Mouse (Mus musculus) forebrain, embryonic 11.5 days (tissue): Measurements from ENCODE around the gene Rufy1. TPM values are rescaled to one million over a fixed set of nuclear protein-coding genes. Genes with fewer than 3 reads are reported as not detected.
A peak's percentile ranks its signal among the peaks of the same experiment; 100 is the strongest.

Experiments used
- ATAC-seq: fragments of 200-750 bp; cut with Nextera tagmentation; replicated peaks from 2 replicates; pipeline ENCODE4 v1.8.0; 2017; ENCODE audit warnings: moderate TSS enrichment; ENCODE audit not compliant: low FRiP score
- DNase-seq: peaks from one replicate; pipeline ENCODE4 v3.0.0-alpha.2; 2017; ENCODE audit warnings: low spot score
- H3K27ac ChIP-seq: fragments of 300-500 bp; sonication (generic); 2 replicates; pipeline ENCODE4 v1.5.1; 2014; ENCODE audit warnings: low read depth, low read length
- H3K27me3 ChIP-seq: fragments of 300-500 bp; sonication (generic); 2 replicates; pipeline ENCODE4 v1.6.1; 2014; ENCODE audit warnings: mild to moderate bottlenecking, low read length, mixed read lengths; ENCODE audit not compliant: control insufficient read depth, insufficient read depth
- H3K36me3 ChIP-seq: fragments of 300-500 bp; sonication (generic); 2 replicates; pipeline ENCODE4 v1.6.1; 2014; ENCODE audit warnings: mild to moderate bottlenecking, low read length, moderate library complexity, mixed read lengths; ENCODE audit not compliant: control insufficient read depth, insufficient read depth
- H3K4me1 ChIP-seq: fragments of 300-500 bp; sonication (generic); replicated peaks from 2 replicates; pipeline ENCODE4 v1.6.1; 2014; ENCODE audit warnings: low read length, mixed read lengths; ENCODE audit not compliant: control insufficient read depth, insufficient read depth
- H3K4me2 ChIP-seq: fragments of 300-500 bp; sonication (generic); 2 replicates; pipeline ENCODE4 v1.6.1; 2014; ENCODE audit warnings: low read depth, mild to moderate bottlenecking, low read length, moderate library complexity, mixed read lengths; ENCODE audit not compliant: severe bottlenecking
- H3K4me3 ChIP-seq: fragments of 300-500 bp; sonication (generic); 2 replicates; pipeline ENCODE4 v1.5.1; 2014; ENCODE audit warnings: low read depth, low read length
- H3K9ac ChIP-seq: fragments of 300-500 bp; sonication (generic); 2 replicates; pipeline ENCODE4 v1.6.1; 2014; ENCODE audit warnings: low read length
- H3K9me3 ChIP-seq: fragments of 300-500 bp; sonication (generic); 2 replicates; pipeline ENCODE4 v1.6.1; 2016; ENCODE audit warnings: low read length, mixed read lengths; ENCODE audit not compliant: control insufficient read depth
- WGBS: fragments of 180-500 bp; shearing (Covaris S2); extraction: QIAGEN DNeasy Blood & Tissue Kit; methylation state at CpG from one replicate; pipeline ENCODE4 v1.1.7; 2014; 5-methylcytosine and 5-hydroxymethylcytosine counted together
- polyA plus RNA-seq: library from polyadenylated mRNA; unstranded; fragments of >200 nt; fragmentation: Nextera tagmentation; extraction: Ambion mirVana; gene quantifications from 2 replicates; pipeline ENCODE4 v1.2.1, GENCODE M21; 2014

Rufy1 gene
- 23.9 and 26.7 TPM in 2 replicates for polyA plus RNA-seq

DNA sequence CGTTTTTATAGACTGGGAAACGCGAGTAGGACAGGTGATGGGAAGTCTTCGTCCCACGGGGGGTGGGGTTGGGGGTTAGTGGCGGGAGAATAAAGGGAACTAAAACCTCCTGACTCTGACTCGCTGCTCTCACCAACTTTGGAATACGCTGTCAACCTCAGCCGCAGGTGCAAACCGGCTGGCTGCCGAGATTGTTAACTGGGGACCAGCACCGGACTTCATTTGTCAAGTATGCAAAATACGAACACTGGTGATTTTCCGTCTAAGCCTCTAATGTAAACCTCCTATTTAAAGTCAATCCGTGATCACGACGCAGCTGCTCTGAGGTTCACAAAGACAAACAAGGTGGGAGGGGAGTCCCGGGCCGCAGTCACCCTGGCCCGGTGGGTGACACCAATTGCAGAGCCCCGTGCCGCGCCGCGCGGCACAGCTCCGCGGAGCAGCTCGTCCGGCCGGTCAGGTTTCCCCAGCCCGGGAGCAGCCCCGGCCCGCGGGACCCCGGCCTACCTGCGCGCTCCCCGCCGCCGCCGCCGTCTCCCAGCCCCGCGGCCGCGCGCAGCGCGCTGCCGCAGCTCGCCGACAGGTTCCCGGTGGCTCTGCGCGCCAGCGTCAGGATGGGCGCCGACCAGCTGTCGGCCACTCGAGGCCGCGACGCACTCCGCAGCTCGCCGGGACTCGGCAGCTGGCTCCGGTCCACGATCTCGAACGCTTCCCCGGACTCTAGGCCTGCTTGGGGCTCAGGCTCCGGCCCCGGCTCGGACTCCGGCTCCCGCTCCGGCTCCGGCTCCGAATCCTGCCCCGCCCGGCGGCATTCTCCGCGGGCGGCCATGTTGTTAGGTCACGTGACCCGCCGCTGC, at the start of gene Rufy1:
TSS of gene Rufy1 (minus strand) at position 849 of the 857 bp plus-strand sequence.
- Histone ChIP-seq H3K4me3 (peak within 1 kb of the TSS; percentile 71), H3K36me3 (no peaks in the 10 kb centered on the region), H3K27ac (peak within 1 kb of the TSS; percentile 81), H3K4me1 (peaks cover 5% of the 10 kb centered on the region; the same call in 1 of the 2 replicates), H3K9ac (peak within 1 kb of the TSS; percentile 94), H3K4me2 (peak within 1 kb of the TSS; percentile 77), H3K9me3 (no peaks in the 10 kb centered on the region), H3K27me3 (no peaks in the 10 kb centered on the region)
- peak; percentile 91 for DNase-seq
- ATAC-seq: peak; percentile 83
- under 1% methylated on average over 89 of the region's 90 CpGs for WGBS

DNA sequence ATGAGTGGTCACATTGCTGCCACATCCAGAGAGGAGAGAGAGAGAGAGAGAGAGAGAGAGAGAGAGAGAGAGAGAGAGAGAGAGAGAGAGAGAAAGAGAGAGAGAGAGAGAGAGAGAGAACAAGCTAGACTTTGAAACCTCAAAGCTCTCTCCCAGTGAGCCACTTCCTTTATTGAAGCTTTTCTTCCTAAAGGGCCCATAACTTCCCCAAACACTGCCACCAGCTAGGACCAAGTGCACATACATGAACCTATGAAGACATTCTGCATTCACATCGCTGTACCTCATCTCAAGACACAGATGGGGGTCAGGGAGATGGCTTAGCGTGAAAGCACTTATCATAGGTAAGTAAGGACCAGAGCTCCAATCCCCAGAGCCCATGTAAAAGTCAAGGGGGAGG, 47.1 kb upstream of the Rufy1 start:
- Histone ChIP-seq H3K27ac (no peak overlapping the region), H3K4me2 (no peak overlapping the region), H3K36me3 (no peaks in the 10 kb centered on the region), H3K4me1 (no peaks in the 10 kb centered on the region), H3K27me3 (no peaks in the 10 kb centered on the region), H3K9me3 (no peaks in the 10 kb centered on the region), H3K9ac (no peak overlapping the region), H3K4me3 (no peak overlapping the region)
- no peak for DNase-seq
- ATAC-seq: no peak
- WGBS: 93% methylated on average over 2 of the region's 2 CpGs

GRCm38 (mm10) chr11:50477486-50478070, 46.7 kb upstream of the Rufy1 start:
- no peak overlapping the region for H3K27ac ChIP-seq
- H3K4me3 ChIP-seq: no peak overlapping the region
- no peaks in the 10 kb centered on the region for H3K4me1 ChIP-seq
- no peaks in the 10 kb centered on the region for H3K36me3 ChIP-seq
- DNase-seq: no peak
- no peak overlapping the region for H3K9ac ChIP-seq
- H3K4me2 ChIP-seq: no peak overlapping the region
- 86% methylated on average over 11 of the region's 11 CpGs for WGBS
- no peaks in the 10 kb centered on the region for H3K9me3 ChIP-seq
- no peak for ATAC-seq
- H3K27me3 ChIP-seq: no peaks in the 10 kb centered on the region

- Histone ChIP-seq H3K27me3 (no peaks in the 10 kb centered on the region), H3K4me3 (no peak overlapping the region), H3K4me1 (no peaks in the 10 kb centered on the region), H3K9ac (no peak overlapping the region), H3K4me2 (no peak overlapping the region), H3K36me3 (no peaks in the 10 kb centered on the region), H3K9me3 (no peaks in the 10 kb centered on the region), H3K27ac (no peak overlapping the region)
- 52% methylated on average over 6 of the region's 6 CpGs for WGBS
- ATAC-seq: no peak
- no peak for DNase-seq
Measured at GRCm38 (mm10) chr11:50476971-50477370, 46.0 kb upstream of the Rufy1 start.

GRCm38 (mm10) chr11:50473933-50474332, 43.0 kb upstream of the Rufy1 start:
- H3K9me3 ChIP-seq: no peaks in the 10 kb centered on the region; the same call in 1 of the 2 replicates
- ATAC-seq (no peak), DNase-seq (no peak)
- H3K27me3 ChIP-seq: no peaks in the 10 kb centered on the region
- no peak overlapping the region for H3K4me3 ChIP-seq
- H3K36me3 ChIP-seq: no peaks in the 10 kb centered on the region
- H3K4me2 ChIP-seq: no peak overlapping the region
- WGBS: 71% methylated on average over 1 of the region's 1 CpGs
- no peak overlapping the region for H3K9ac ChIP-seq
- no peak overlapping the region for H3K27ac ChIP-seq
- H3K4me1 ChIP-seq: no peaks in the 10 kb centered on the region

- H3K9me3 ChIP-seq: no peaks in the 10 kb centered on the region; the same call in 1 of the 2 replicates
- H3K27me3 ChIP-seq: no peaks in the 10 kb centered on the region
- no peak overlapping the region for H3K27ac ChIP-seq
- H3K4me1 ChIP-seq: no peaks in the 10 kb centered on the region
- WGBS: 89% methylated on average over 11 of the region's 11 CpGs
- no peak for DNase-seq
- no peak for ATAC-seq
- no peak overlapping the region for H3K4me3 ChIP-seq
- no peaks in the 10 kb centered on the region for H3K36me3 ChIP-seq
- no peak overlapping the region for H3K4me2 ChIP-seq
- no peak overlapping the region for H3K9ac ChIP-seq
Measured at GRCm38 (mm10) chr11:50472161-50472939, 41.4 kb upstream of the Rufy1 start.

DNA sequence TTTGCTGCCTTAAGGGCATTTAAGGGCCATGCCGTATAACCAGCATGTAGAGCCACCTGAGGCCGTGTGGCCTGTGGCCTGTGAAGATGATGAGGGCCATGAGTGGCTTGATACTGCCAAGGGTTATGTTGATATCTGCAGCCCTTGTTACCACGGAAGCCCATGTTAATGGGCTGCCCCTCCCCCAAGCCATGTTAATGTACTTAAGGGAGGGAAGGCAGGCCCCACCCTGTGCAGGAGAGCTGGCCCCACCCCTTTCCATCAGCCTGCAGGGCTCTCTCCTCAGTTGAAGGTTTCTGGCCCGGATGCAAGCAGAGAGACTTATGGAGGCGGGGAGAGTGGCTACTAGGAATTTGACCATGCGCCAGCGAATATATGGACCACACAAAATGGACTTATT, 30.6 kb upstream of the Rufy1 start:
- Histone ChIP-seq H3K9ac (no peak overlapping the region), H3K4me3 (no peak overlapping the region), H3K36me3 (no peaks in the 10 kb centered on the region), H3K9me3 (no peaks in the 10 kb centered on the region), H3K4me2 (no peak overlapping the region), H3K27ac (no peak overlapping the region), H3K27me3 (no peaks in the 10 kb centered on the region), H3K4me1 (peaks cover 7% of the 10 kb centered on the region)
- no peak for ATAC-seq
- 84% methylated on average over 7 of the region's 7 CpGs for WGBS
- no peak for DNase-seq

DNA sequence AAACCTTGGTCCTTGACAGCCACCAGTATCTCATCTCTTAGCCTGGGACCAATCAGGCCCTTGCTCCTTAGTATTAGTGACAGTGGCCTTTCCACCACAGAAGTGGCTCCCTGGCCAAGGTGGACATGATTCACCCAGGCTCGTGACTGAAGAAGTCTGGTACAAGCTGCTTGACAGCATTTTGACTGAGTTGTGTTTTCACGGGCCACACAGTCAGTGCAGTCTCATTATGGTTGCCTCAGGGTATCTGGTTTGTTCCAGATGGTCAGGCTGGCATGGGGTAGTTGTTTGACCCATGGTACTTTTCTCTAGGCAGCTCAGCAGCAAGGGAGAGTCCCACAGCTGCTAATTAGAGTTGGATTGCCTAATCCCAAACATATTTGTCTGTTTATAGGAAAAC, 28.3 kb upstream of the Rufy1 start:
- WGBS: 62% methylated on average over 2 of the region's 2 CpGs
- H3K4me1 ChIP-seq: peaks cover 7% of the 10 kb centered on the region
- no peaks in the 10 kb centered on the region for H3K36me3 ChIP-seq
- ATAC-seq: no peak
- no peak overlapping the region for H3K9ac ChIP-seq
- H3K9me3 ChIP-seq: no peaks in the 10 kb centered on the region
- no peaks in the 10 kb centered on the region for H3K27me3 ChIP-seq
- no peak overlapping the region for H3K4me3 ChIP-seq
- no peak overlapping the region for H3K27ac ChIP-seq
- no peak overlapping the region for H3K4me2 ChIP-seq
- no peak for DNase-seq
